Mouse (Mus musculus) liver, postnatal 0 days (tissue): ENCODE measurements at regions not wholly inside any gene's neighbourhood (a gene's known extent, or its start where the extent isn't known, plus 50 kb on each side); places are given as distances from the start of the nearest gene placed in this dataset.

Experiments used
- CTCF ChIP-seq: sonication (generic); IDR thresholded peaks from 2 replicates; pipeline ENCODE4 v1.5.1; 2016; ENCODE audit warnings: antibody characterized with exemption, low read depth
- EP300 ChIP-seq: IDR thresholded peaks from 2 replicates; pipeline ENCODE4 v1.6.1; 2016; ENCODE audit warnings: antibody characterized with exemption, low read depth, mild to moderate bottlenecking

DNA sequence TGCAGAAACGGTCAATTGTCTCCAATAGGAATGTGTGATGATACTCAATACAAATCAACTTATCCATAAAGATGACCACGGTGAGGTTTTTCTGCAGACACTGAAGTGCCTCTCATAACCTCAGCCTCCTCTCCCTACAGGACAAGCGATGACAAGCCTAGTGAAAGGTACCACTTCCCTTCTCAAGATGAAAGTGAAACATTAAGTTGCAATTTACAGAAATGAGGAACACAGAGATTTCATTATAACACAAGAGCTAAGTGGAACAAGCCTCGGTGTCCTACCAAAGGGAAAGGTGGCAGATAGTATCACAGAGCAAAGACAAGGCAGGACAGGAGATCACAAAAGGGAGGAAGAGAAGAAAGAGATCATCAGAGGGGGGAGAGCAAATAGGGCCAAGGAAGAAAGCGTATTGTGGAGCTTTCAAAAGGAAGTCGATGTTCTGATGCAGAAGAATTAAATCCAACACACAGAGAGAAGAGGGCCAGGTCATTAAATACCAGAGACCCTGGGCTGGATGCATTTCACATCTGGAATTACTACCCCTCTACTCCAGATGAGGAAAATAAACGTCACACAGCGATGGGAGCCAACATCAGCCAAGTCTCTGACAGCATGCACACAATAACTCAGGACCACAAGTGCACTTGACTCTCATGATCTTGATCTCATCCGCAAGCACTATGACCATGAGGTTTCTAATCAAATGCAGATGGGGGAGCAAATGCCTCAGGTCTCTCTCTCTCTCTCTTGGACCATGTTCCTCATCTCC is 70.0 kb upstream of the Kdr start:
- no peak for TF ChIP-seq CTCF
- no peak for TF ChIP-seq EP300
